Mouse (Mus musculus) cerebellum, adult 2 months (tissue): ENCODE measurements around the gene Vwa1. TPM values are rescaled to one million over a fixed set of nuclear protein-coding genes. Genes with fewer than 3 reads are reported as not detected.
A peak's percentile ranks its signal among the peaks of the same experiment; 100 is the strongest.

Experiments used
- DNase-seq, 2 experiments: peaks; one replicate each; pipeline ENCODE4 v3.0.0; 2021
- H3K27ac ChIP-seq: fragments of 200-500 bp; 2 replicates; pipeline ENCODE4 v1.5.1; 2012; ENCODE audit warnings: low read length, control low read depth, inconsistent platforms; ENCODE audit not compliant: insufficient read depth
- H3K27me3 ChIP-seq: fragments of 200-500 bp; 2 replicates; pipeline ENCODE4 v1.6.1; 2012; ENCODE audit warnings: inconsistent platforms, mild to moderate bottlenecking, low read length, moderate library complexity; ENCODE audit not compliant: control insufficient read depth, insufficient read depth
- H3K4me1 ChIP-seq: fragments of 200-500 bp; 2 replicates; pipeline ENCODE4 v1.6.1; 2011; ENCODE audit warnings: low read length; ENCODE audit not compliant: control insufficient read depth, insufficient read depth
- H3K4me3 ChIP-seq: fragments of 200-500 bp; replicated peaks from 2 replicates; pipeline ENCODE3; 2011; ENCODE audit warnings: mild to moderate bottlenecking, low read depth, low read length, control low read depth; ENCODE audit not compliant: insufficient read depth
- CTCF ChIP-seq: fragments of 200-500 bp; IDR thresholded peaks from 2 replicates; pipeline ENCODE4 v1.5.1; 2011; ENCODE audit warnings: low read depth, mild to moderate bottlenecking, control low read depth, low read length, moderate library complexity, borderline replicate concordance; ENCODE audit not compliant: insufficient read depth
- POLR2A ChIP-seq: fragments of 200-500 bp; IDR thresholded peaks from 2 replicates; pipeline ENCODE4 v1.6.1; 2011; ENCODE audit warnings: low read length, control low read depth, borderline replicate concordance; ENCODE audit not compliant: insufficient read depth
- WGBS: fragments of 180-500 bp; shearing (Covaris S2); methylation state at CpG from one replicate; pipeline ENCODE4 v1.1.7; 2018; 5-methylcytosine and 5-hydroxymethylcytosine counted together
- polyA plus RNA-seq: library from polyadenylated mRNA; depleted of rRNA; stranded (reverse); fragments of >200 nt; gene quantifications from 2 replicates; pipeline ENCODE4 v1.2.3, GENCODE M21; 2012

The Vwa1 gene
- polyA plus RNA-seq, 1 experiment, result 35.4 TPM

GRCm38 (mm10) chr4:155739152-155739551, 35.3 kb downstream of the Vwa1 start:
- DNase-seq, result peak in 1 of 2 experiments; percentile 53
- no peak for TF ChIP-seq CTCF
- TF ChIP-seq POLR2A, result no peak
- WGBS, result 43% methylated on average over 6 of the region's 6 CpGs

GRCm38 (mm10) chr4:155738262-155738661, 36.2 kb downstream of the Vwa1 start:
- no peak for TF ChIP-seq CTCF
- peaks cover 55% of the 10 kb centered on the region for H3K4me1 ChIP-seq
- H3K4me3 ChIP-seq, result no peak overlapping the region
- no peaks in the 10 kb centered on the region for H3K27me3 ChIP-seq
- H3K27ac ChIP-seq, result peak overlapping the region; percentile 32
- no peak for DNase-seq
- WGBS, result 13% methylated on average over 8 of the region's 8 CpGs

More at GRCm38 (mm10) chr4:155739152-155739551, 35.3 kb downstream of the Vwa1 start:
- Histone ChIP-seq H3K4me3 (peak overlapping the region; percentile 6), H3K27me3 (no peaks in the 10 kb centered on the region), H3K27ac (peak overlapping the region; percentile 47), H3K4me1 (peaks cover 60% of the 10 kb centered on the region)

- H3K4me3 ChIP-seq, result peak overlapping the region; percentile 69
- WGBS, result 15% methylated on average over 5 of the region's 5 CpGs
- H3K4me1 ChIP-seq, result peaks cover 43% of the 10 kb centered on the region
- DNase-seq, result peak; percentile 43 to 48
- TF ChIP-seq POLR2A (no peak; the same call in 1 of the 2 replicates), CTCF (no peak)
- H3K27me3 ChIP-seq, result no peaks in the 10 kb centered on the region
- H3K27ac ChIP-seq, result peak overlapping the region; percentile 98
These were observed 38.1 kb downstream of the Vwa1 start for GRCm38 (mm10) chr4:155736421-155736820.

- H3K27me3 ChIP-seq, result no peaks in the 10 kb centered on the region
- no peak for DNase-seq
- 31% methylated on average over 5 of the region's 5 CpGs for WGBS
- no peak for TF ChIP-seq CTCF
- TF ChIP-seq POLR2A, result no peak
- H3K4me1 ChIP-seq, result peaks cover 36% of the 10 kb centered on the region
- peak overlapping the region; percentile 98 for H3K27ac ChIP-seq
- H3K4me3 ChIP-seq, result peak overlapping the region; percentile 69
These were observed 38.7 kb downstream of the Vwa1 start for GRCm38 (mm10) chr4:155735788-155736187.

- Histone ChIP-seq H3K4me1 (peaks cover 30% of the 10 kb centered on the region), H3K27ac (peak overlapping the region; percentile 98), H3K27me3 (no peaks in the 10 kb centered on the region), H3K4me3 (peak overlapping the region; percentile 69)
- under 1% methylated on average over 66 of the region's 79 CpGs for WGBS
- TF ChIP-seq POLR2A (peak; percentile 30; the same call in 1 of the 2 replicates), CTCF (no peak)
- DNase-seq, result peak; percentile 83 to 84
These were observed 39.4 kb downstream of the Vwa1 start for GRCm38 (mm10) chr4:155734951-155735702.

- 1% methylated on average over 33 of the region's 35 CpGs for WGBS
- TF ChIP-seq CTCF (no peak), POLR2A (peak; percentile 57; the same call in 1 of the 2 replicates)
- Histone ChIP-seq H3K4me3 (peak within 1 kb of the TSS; percentile 69), H3K4me1 (peaks cover 27% of the 10 kb centered on the region), H3K27ac (peak within 1 kb of the TSS; percentile 98), H3K27me3 (no peaks in the 10 kb centered on the region)
- peak; percentile 95 to 97 for DNase-seq
These were observed 40.1 kb downstream of the Vwa1 start, which contains the start of gene Tmem240 for GRCm38 (mm10) chr4:155734350-155734941. Gene Tmem240 (plus strand): TSS chr4:155734800.

GRCm38 (mm10) chr4:155733267-155733666, 41.2 kb downstream of the Vwa1 start:
- peak overlapping the region; percentile 13 for H3K4me3 ChIP-seq
- no peak for DNase-seq
- H3K27ac ChIP-seq, result 0 out of 2 replicates have a peak overlapping the region, but pooled peaks have one; percentile 32
- TF ChIP-seq POLR2A (no peak), CTCF (no peak)
- peaks cover 16% of the 10 kb centered on the region for H3K4me1 ChIP-seq
- 66% methylated on average over 10 of the region's 10 CpGs for WGBS
- H3K27me3 ChIP-seq, result no peaks in the 10 kb centered on the region

GRCm38 (mm10) chr4:155727993-155728392, 46.5 kb downstream of the Vwa1 start:
- no peak overlapping the region for H3K4me3 ChIP-seq
- TF ChIP-seq CTCF (no peak), POLR2A (no peak)
- DNase-seq, result no peak
- peaks cover under 1% of the 10 kb centered on the region for H3K4me1 ChIP-seq
- H3K27me3 ChIP-seq, result no peaks in the 10 kb centered on the region
- 77% methylated on average over 2 of the region's 2 CpGs for WGBS
- H3K27ac ChIP-seq, result no peak overlapping the region
